Mouse (Mus musculus) CH12.LX (cell line): ENCODE measurements around the gene Tead2. TPM values are rescaled to one million over a fixed set of nuclear protein-coding genes. Genes with fewer than 3 reads are reported as not detected.

Experiments
- DNase-seq: peaks from one replicate; pipeline ENCODE4 v3.0.0-alpha.2; 2013; ENCODE audit errors: extremely low read depth
- H3K27ac ChIP-seq: 2 replicates; pipeline ENCODE4 v1.5.1; 2012; ENCODE audit warnings: low read depth, mild to moderate bottlenecking, control low read depth, moderate library complexity; ENCODE audit not compliant: insufficient read depth
- H3K27me3 ChIP-seq: replicated peaks from 2 replicates; pipeline ENCODE3; 2012; ENCODE audit warnings: inconsistent platforms
- H3K36me3 ChIP-seq, 2 experiments: replicated peaks in 1 of 2; 2 replicates each; pipeline versions ENCODE3 to v1.6.1; 2012; ENCODE audit warnings: inconsistent platforms in 1 of 2, low read length in 1 of 2, mild to moderate bottlenecking in 1 of 2, mixed read lengths in 1 of 2, moderate library complexity in 1 of 2; ENCODE audit not compliant: control insufficient read depth in 1 of 2, insufficient read depth in 1 of 2
- H3K4me1 ChIP-seq, 2 experiments: 2 replicates each; pipeline ENCODE4 v1.6.1; 2012; ENCODE audit warnings: inconsistent platforms in 1 of 2, moderate library complexity in 1 of 2; ENCODE audit not compliant: insufficient read depth in 2 of 2, control insufficient read depth in 1 of 2
- H3K4me2 ChIP-seq: 2 replicates; pipeline ENCODE4 v1.6.1; 2012; ENCODE audit warnings: low read depth, mild to moderate bottlenecking, control low read depth; ENCODE audit not compliant: poor library complexity, insufficient read depth, severe bottlenecking
- H3K4me3 ChIP-seq, 3 experiments: fragments of 150-350 bp in 1 of 3; sonication (generic) in 1 of 3; replicated peaks in 1 of 3; 2 replicates each; pipeline versions ENCODE3 to v1.5.1; 2011 to 2012; ENCODE audit warnings: low read depth in 2 of 3, low read length in 2 of 3, mild to moderate bottlenecking in 2 of 3, moderate library complexity in 2 of 3, control low read depth in 1 of 3, improper control_type of control experiment in 1 of 3, inconsistent platforms in 1 of 3, mixed read lengths in 1 of 3; ENCODE audit not compliant: poor library complexity in 1 of 3
- H3K79me2 ChIP-seq: replicated peaks from 2 replicates; pipeline ENCODE4 v1.6.1; 2012; ENCODE audit warnings: mild to moderate bottlenecking, moderate library complexity; ENCODE audit not compliant: control insufficient read depth, poor library complexity, insufficient read depth, severe bottlenecking; ENCODE audit errors: extremely low read depth
- H3K9ac ChIP-seq: 2 replicates; pipeline ENCODE4 v1.6.1; 2012; ENCODE audit warnings: low read depth, mild to moderate bottlenecking, control low read depth, moderate library complexity; ENCODE audit not compliant: insufficient read depth
- H3K9me3 ChIP-seq: replicated peaks from 2 replicates; pipeline ENCODE3; 2012; ENCODE audit warnings: low read length, inconsistent platforms, mixed read lengths
- BHLHE40 ChIP-seq: IDR thresholded peaks from 2 replicates; pipeline ENCODE4 v1.6.1; 2011; ENCODE audit warnings: mild to moderate bottlenecking, low read depth, low read length, improper control_type of control experiment
- CHD1 ChIP-seq: IDR thresholded peaks from 2 replicates; pipeline ENCODE4 v1.6.1; 2012; ENCODE audit warnings: low read depth, low read length, improper control_type of control experiment, inconsistent platforms
- CHD2 ChIP-seq: IDR thresholded peaks from 2 replicates; pipeline ENCODE4 v1.6.1; 2011; ENCODE audit warnings: low read length, improper control_type of control experiment
- CTCF ChIP-seq, 2 experiments: IDR thresholded peaks in 1 of 2; conservative IDR thresholded peaks in 1 of 2; 2 replicates each; pipeline ENCODE4 v1.5.1; 2011 to 2012; ENCODE audit warnings: low read depth in 2 of 2, low read length in 2 of 2, improper control_type of control experiment in 1 of 2, inconsistent platforms in 1 of 2, mild to moderate bottlenecking in 1 of 2, moderate library complexity in 1 of 2
- JUN ChIP-seq: IDR thresholded peaks from 2 replicates; pipeline ENCODE4 v1.6.1; 2011; ENCODE audit warnings: low read depth, mild to moderate bottlenecking, low read length, improper control_type of control experiment, moderate library complexity; ENCODE audit not compliant: insufficient read depth
- MAFK ChIP-seq: IDR thresholded peaks from 2 replicates; pipeline ENCODE4 v1.6.1; 2011; ENCODE audit warnings: low read length, improper control_type of control experiment; ENCODE audit not compliant: insufficient replicate concordance
- MYC ChIP-seq: IDR thresholded peaks from 2 replicates; pipeline ENCODE4 v1.6.1; 2011; ENCODE audit warnings: low read depth, mild to moderate bottlenecking, improper control_type of control experiment, low read length
- POLR2AphosphoS2 ChIP-seq: IDR thresholded peaks from 2 replicates; pipeline ENCODE4 v1.6.1; 2011; ENCODE audit warnings: low read depth, low read length, improper control_type of control experiment
- SIN3A ChIP-seq: IDR thresholded peaks from 2 replicates; pipeline ENCODE4 v1.6.1; 2012; ENCODE audit warnings: low read length, improper control_type of control experiment, inconsistent platforms
- TCF12 ChIP-seq: IDR thresholded peaks from 2 replicates; pipeline ENCODE4 v1.6.1; 2014; ENCODE audit warnings: low read depth, mild to moderate bottlenecking, inconsistent platforms, low read length, improper control_type of control experiment
- UBTF ChIP-seq: IDR thresholded peaks from 2 replicates; pipeline ENCODE4 v1.6.1; 2012; ENCODE audit warnings: low read depth, mild to moderate bottlenecking, inconsistent platforms, low read length, improper control_type of control experiment, moderate library complexity
- ZKSCAN1 ChIP-seq: IDR thresholded peaks from 2 replicates; pipeline ENCODE4 v1.6.1; 2012; ENCODE audit warnings: low read depth, inconsistent platforms, low read length, improper control_type of control experiment, borderline replicate concordance
- ZMIZ1 ChIP-seq: IDR thresholded peaks from 2 replicates; pipeline ENCODE4 v1.6.1; 2012; ENCODE audit warnings: low read depth, mild to moderate bottlenecking, inconsistent platforms, low read length, improper control_type of control experiment
- dilution Hi-C: fragments of 300-500 bp; cut with MboI; formaldehyde crosslinking; loops from 2 replicates; pipeline ENCODE4 v1.14.3; 2020; ENCODE audit warnings: low sequenced_read_pairs; ENCODE audit not compliant: extremely low pct_unique_long_range_greater_than_20kb, extremely low pct_ligation_motif_present
- in situ Hi-C: fragments of 300-500 bp; cut with MboI; formaldehyde crosslinking; loops from 3 replicates; pipeline ENCODE4 v1.14.3; 2019; ENCODE audit warnings: low sequenced_read_pairs, low pct_ligation_motif_present, low pct_unique_long_range_greater_than_20kb, mixed read lengths
- polyA plus RNA-seq: library from polyadenylated mRNA; unstranded; fragments of >175 nt; gene quantifications from 2 replicates; pipeline ENCODE4 v1.2.1, GENCODE M21; 2012; ENCODE audit warnings: low read depth; ENCODE audit not compliant: insufficient read length
- total RNA-seq, 2 experiments: library from RNA; depleted of rRNA; stranded (reverse); fragments of 300-350 nt in 1 of 2; fragments of >200 nt in 1 of 2; gene quantifications; 2 replicates each; pipeline ENCODE4 v1.2.3; 2012 to 2014

The Tead2 gene
- total and polyA plus RNA-seq, 3 experiments, result 0.31 to 2.5 (median 0.38) TPM

GRCm38 (mm10) chr7:45231192-45231591 is 15.6 kb downstream of the Tead2 start:
- H3K4me1 ChIP-seq, result peaks cover 21 to 65% of the 10 kb centered on the region in 2 experiments
- H3K9ac ChIP-seq, result no peak overlapping the region
- in situ Hi-C loops (no loop called here), dilution Hi-C loops (no loop called here)
- H3K27me3 ChIP-seq, result no peaks in the 10 kb centered on the region
- H3K79me2 ChIP-seq, result no peaks in the 10 kb centered on the region
- TF ChIP-seq UBTF, result 0 out of 2 replicates have a peak, but pooled peaks have one; percentile 38
- no peak for TF ChIP-seq BHLHE40
- no peak for TF ChIP-seq ZKSCAN1
- 0 out of 2 replicates have a peak, but pooled peaks have one; percentile 1 for TF ChIP-seq CHD2
- peak; percentile 68; the same call in 1 of the 2 replicates for TF ChIP-seq ZMIZ1
- TF ChIP-seq CTCF (conservative IDR thresholded peaks at IDR 0.05 in 1 of 2, IDR thresholded peaks at IDR 0.05 in 1 of 2; ENCODE audit: low read depth in 2 of 2, low read length in 2 of 2), result no peak
- no peak for TF ChIP-seq MYC
- TF ChIP-seq JUN, result no peak
- no peak for TF ChIP-seq TCF12
- H3K4me2 ChIP-seq, result no peak overlapping the region
- H3K9me3 ChIP-seq, result peaks cover 2% of the 10 kb centered on the region
- no peak overlapping the region for H3K27ac ChIP-seq
- peaks cover 32 to 60% of the 10 kb centered on the region in 2 experiments for H3K36me3 ChIP-seq
- no peak for DNase-seq
- H3K4me3 ChIP-seq, result no peak overlapping the region

- H3K27ac ChIP-seq, result no peak overlapping the region
- peaks cover 2% of the 10 kb centered on the region for H3K9me3 ChIP-seq
- H3K4me3 ChIP-seq, result no peak overlapping the region
- DNase-seq, result no peak
- no peak overlapping the region for H3K9ac ChIP-seq
- dilution Hi-C loops, result no loop called here
- no peak overlapping the region for H3K4me2 ChIP-seq
- no peaks in the 10 kb centered on the region for H3K27me3 ChIP-seq
- H3K36me3 ChIP-seq, result peaks cover 35 to 64% of the 10 kb centered on the region in 2 experiments
- peaks cover 21 to 65% of the 10 kb centered on the region in 2 experiments for H3K4me1 ChIP-seq
- H3K79me2 ChIP-seq, result peaks cover 2% of the 10 kb centered on the region; the same call in 1 of the 2 replicates
- TF ChIP-seq SIN3A (no peak), CHD1 (no peak), MAFK (no peak), ZMIZ1 (no peak)
- in situ Hi-C loops, result no loop called here
These were observed 16.4 kb downstream of the Tead2 start for GRCm38 (mm10) chr7:45231941-45232340.

GRCm38 (mm10) chr7:45232716-45233465 is 17.3 kb downstream of the Tead2 start:
- no peak overlapping the region for H3K27ac ChIP-seq
- H3K9me3 ChIP-seq, result peaks cover 2% of the 10 kb centered on the region
- dilution Hi-C loops, result no loop called here
- H3K4me2 ChIP-seq, result no peak overlapping the region
- peaks cover 24 to 65% of the 10 kb centered on the region in 2 experiments for H3K4me1 ChIP-seq
- H3K36me3 ChIP-seq, result peaks cover 35 to 66% of the 10 kb centered on the region in 2 experiments
- no peak overlapping the region for H3K9ac ChIP-seq
- no peak for DNase-seq
- peaks cover 2% of the 10 kb centered on the region; the same call in 1 of the 2 replicates for H3K79me2 ChIP-seq
- no peaks in the 10 kb centered on the region for H3K27me3 ChIP-seq
- in situ Hi-C loops, result no loop called here
- 0 out of 2 replicates have a peak, but pooled peaks have one; percentile 1 for TF ChIP-seq POLR2AphosphoS2
- TF ChIP-seq CHD1, result no peak
- no peak overlapping the region for H3K4me3 ChIP-seq
